Mouse (Mus musculus) limb, embryonic 13.5 days (tissue): Measurements from ENCODE around the gene Efr3b. TPM values are rescaled to one million over a fixed set of nuclear protein-coding genes. Genes with fewer than 3 reads are reported as not detected.
"Not testable (repeated sequence)": the region's sequence is repeated elsewhere in the genome, so short reads cannot be mapped to it uniquely, and the experiment has no call there.

Source experiments
- ATAC-seq: fragments of 200-750 bp; cut with Nextera tagmentation; 2 replicates; pipeline ENCODE4 v1.8.0; 2017; ENCODE audit warnings: low read depth, moderate number of reproducible peaks, moderate TSS enrichment; ENCODE audit not compliant: low FRiP score
- H3K27ac ChIP-seq: fragments of 300-500 bp; sonication (generic); 2 replicates; pipeline ENCODE4 v1.5.1; 2015; ENCODE audit warnings: inconsistent platforms, mild to moderate bottlenecking, moderate library complexity
- H3K27me3 ChIP-seq: fragments of 300-500 bp; sonication (generic); 2 replicates; pipeline ENCODE4 v1.6.1; 2015; ENCODE audit warnings: mild to moderate bottlenecking, inconsistent platforms
- H3K36me3 ChIP-seq: fragments of 300-500 bp; sonication (generic); 2 replicates; pipeline ENCODE4 v1.6.1; 2015; ENCODE audit warnings: inconsistent platforms, mild to moderate bottlenecking, moderate library complexity
- H3K4me1 ChIP-seq: fragments of 300-500 bp; sonication (generic); 2 replicates; pipeline ENCODE4 v1.6.1; 2015; ENCODE audit warnings: inconsistent platforms
- H3K4me2 ChIP-seq: fragments of 300-500 bp; sonication (generic); replicated peaks from 2 replicates; pipeline ENCODE4 v1.6.1; 2015; ENCODE audit warnings: inconsistent platforms, mild to moderate bottlenecking, moderate library complexity
- H3K4me3 ChIP-seq: fragments of 300-500 bp; sonication (generic); 2 replicates; pipeline ENCODE4 v1.5.1; 2015; ENCODE audit warnings: moderate library complexity, mild to moderate bottlenecking, inconsistent platforms
- H3K9ac ChIP-seq: fragments of 300-500 bp; sonication (generic); 2 replicates; pipeline ENCODE4 v1.6.1; 2015; ENCODE audit warnings: mild to moderate bottlenecking, inconsistent platforms
- H3K9me3 ChIP-seq: fragments of 300-500 bp; sonication (generic); 2 replicates; pipeline ENCODE4 v1.6.1; 2016; ENCODE audit warnings: inconsistent platforms
- WGBS: fragments of 180-500 bp; shearing (Covaris S2); methylation state at CpG from one replicate; pipeline ENCODE4 v1.1.7; 2015; 5-methylcytosine and 5-hydroxymethylcytosine counted together
- polyA plus RNA-seq: library from polyadenylated mRNA; unstranded; fragments of >200 nt; fragmentation: Nextera tagmentation; extraction: Ambion mirVana; gene quantifications from 2 replicates; pipeline ENCODE4 v1.2.1, GENCODE M21; 2015

Gene Efr3b
- polyA plus RNA-seq, 1 experiment from 2014 or later: 6.2 TPM

GRCm38 (mm10) chr12:4006079-4006478 lies 32.6 kb downstream of the Efr3b start:
- Histone ChIP-seq H3K4me2 (no peak overlapping the region), H3K4me3 (no peak overlapping the region), H3K36me3 (no peaks in the 10 kb centered on the region), H3K4me1 (peaks cover 15% of the 10 kb centered on the region), H3K27me3 (no peaks in the 10 kb centered on the region), H3K9me3 (no peaks in the 10 kb centered on the region), H3K27ac (no peak overlapping the region), H3K9ac (no peak overlapping the region)
- no peak for ATAC-seq
- 83% methylated on average over 7 of the region's 7 CpGs for WGBS

DNA sequence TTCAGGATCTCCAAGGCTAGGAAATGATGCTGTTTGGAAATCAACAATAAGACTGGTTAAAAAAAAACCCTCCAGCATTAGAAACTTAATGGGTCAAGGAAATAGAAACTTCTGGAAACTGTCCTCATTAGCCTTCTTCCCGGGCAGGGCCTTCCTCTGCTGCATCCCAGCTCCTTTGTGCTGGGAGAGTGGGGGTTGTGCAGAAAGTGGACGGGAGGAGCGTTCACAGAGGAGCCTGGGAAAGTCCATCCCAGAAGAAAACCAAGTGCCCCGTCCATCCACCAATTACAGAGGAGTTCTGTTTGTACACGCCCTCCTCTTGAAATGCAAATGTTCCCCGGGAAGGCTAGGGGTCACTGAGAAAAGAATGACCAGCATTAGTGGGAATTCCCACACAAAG lies 34.1 kb downstream of the Efr3b start:
- WGBS: 29% methylated on average over 6 of the region's 6 CpGs
- ATAC-seq: no peak
- Histone ChIP-seq H3K4me1 (peaks cover 15% of the 10 kb centered on the region), H3K4me2 (no peak overlapping the region), H3K36me3 (no peaks in the 10 kb centered on the region), H3K4me3 (no peak overlapping the region), H3K27me3 (no peaks in the 10 kb centered on the region), H3K27ac (no peak overlapping the region), H3K9ac (no peak overlapping the region), H3K9me3 (no peaks in the 10 kb centered on the region)

- Histone ChIP-seq H3K4me2 (no peak overlapping the region), H3K27me3 (no peaks in the 10 kb centered on the region), H3K4me3 (no peak overlapping the region), H3K9me3 (no peaks in the 10 kb centered on the region), H3K4me1 (no peaks in the 10 kb centered on the region), H3K27ac (no peak overlapping the region), H3K9ac (no peak overlapping the region), H3K36me3 (no peaks in the 10 kb centered on the region; the same call in 1 of the 2 replicates)
- ATAC-seq: no peak
- 93% methylated on average over 5 of the region's 5 CpGs for WGBS
Observed at GRCm38 (mm10) chr12:4000406-4000805, 38.3 kb downstream of the Efr3b start.

DNA sequence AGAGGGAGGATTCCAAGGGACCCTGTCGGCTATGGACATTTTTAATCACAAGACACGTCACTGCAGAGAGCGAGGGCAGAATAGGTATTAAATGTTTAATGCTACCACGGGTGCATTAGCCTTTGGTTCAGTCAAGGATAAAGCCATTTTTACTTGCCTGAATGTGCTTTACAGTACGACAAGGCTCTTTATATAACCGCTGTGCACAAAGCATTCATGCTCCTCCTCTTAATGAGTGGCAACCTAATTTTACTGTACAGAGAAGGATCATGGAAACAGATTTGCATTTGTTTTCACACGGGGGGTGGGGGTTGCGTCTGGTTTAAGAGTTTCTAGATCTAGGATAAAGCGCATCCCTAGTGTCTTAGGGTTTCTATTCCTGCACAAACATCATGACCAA lies 42.0 kb downstream of the Efr3b start:
- Histone ChIP-seq H3K27me3 (no peaks in the 10 kb centered on the region), H3K27ac (no peak overlapping the region), H3K4me1 (no peaks in the 10 kb centered on the region), H3K9ac (no peak overlapping the region), H3K9me3 (no peaks in the 10 kb centered on the region), H3K4me2 (no peak overlapping the region), H3K36me3 (peaks cover 3% of the 10 kb centered on the region; the same call in 1 of the 2 replicates), H3K4me3 (no peak overlapping the region)
- 85% methylated on average over 9 of the region's 9 CpGs for WGBS
- ATAC-seq: no peak

- Histone ChIP-seq H3K27ac (no peak overlapping the region), H3K9me3 (no peaks in the 10 kb centered on the region), H3K36me3 (peaks cover 9% of the 10 kb centered on the region), H3K4me2 (no peak overlapping the region), H3K4me3 (no peak overlapping the region), H3K9ac (no peak overlapping the region), H3K27me3 (no peaks in the 10 kb centered on the region), H3K4me1 (no peaks in the 10 kb centered on the region)
- WGBS: 91% methylated on average over 3 of the region's 3 CpGs
- no peak for ATAC-seq
Observed at GRCm38 (mm10) chr12:3991047-3991446, 47.7 kb downstream of the Efr3b start.

DNA sequence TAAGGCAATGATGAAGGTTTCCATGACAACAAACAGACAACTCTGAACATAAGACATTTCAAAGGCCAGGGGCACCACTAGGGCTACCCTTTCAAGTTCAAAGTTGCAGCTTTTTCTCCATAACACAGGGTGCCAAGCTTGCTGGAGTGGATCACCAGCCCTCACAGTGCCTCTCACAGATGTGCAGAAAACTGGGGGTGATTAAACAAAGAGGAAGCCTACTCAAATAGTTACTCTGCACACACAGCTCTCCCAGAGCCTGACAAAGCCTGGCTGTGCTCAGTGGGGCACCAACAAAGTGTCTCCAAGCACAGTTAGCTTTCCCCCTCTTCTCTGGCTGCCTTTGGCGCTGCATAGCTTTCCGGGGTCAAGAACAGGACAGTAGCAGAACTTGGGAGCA lies 48.8 kb downstream of the Efr3b start:
- Histone ChIP-seq H3K4me3 (no peak overlapping the region), H3K36me3 (peaks cover 9% of the 10 kb centered on the region), H3K9ac (no peak overlapping the region), H3K9me3 (no peaks in the 10 kb centered on the region), H3K4me2 (no peak overlapping the region), H3K4me1 (no peaks in the 10 kb centered on the region), H3K27ac (no peak overlapping the region), H3K27me3 (no peaks in the 10 kb centered on the region)
- WGBS: 62% methylated on average over 2 of the region's 2 CpGs
- ATAC-seq: no peak

- Histone ChIP-seq H3K36me3 (no peaks in the 10 kb centered on the region), H3K4me3 (no peak overlapping the region), H3K9ac (no peak overlapping the region), H3K27me3 (peaks cover 9% of the 10 kb centered on the region; the same call in 1 of the 2 replicates), H3K9me3 (no peaks in the 10 kb centered on the region), H3K4me2 (no peak overlapping the region), H3K27ac (no peak overlapping the region), H3K4me1 (peaks cover 14% of the 10 kb centered on the region)
- 72% methylated on average over 9 of the region's 9 CpGs for WGBS
- ATAC-seq: no peak
Observed at GRCm38 (mm10) chr12:3984446-3984845, 54.3 kb downstream of the Efr3b start.

DNA sequence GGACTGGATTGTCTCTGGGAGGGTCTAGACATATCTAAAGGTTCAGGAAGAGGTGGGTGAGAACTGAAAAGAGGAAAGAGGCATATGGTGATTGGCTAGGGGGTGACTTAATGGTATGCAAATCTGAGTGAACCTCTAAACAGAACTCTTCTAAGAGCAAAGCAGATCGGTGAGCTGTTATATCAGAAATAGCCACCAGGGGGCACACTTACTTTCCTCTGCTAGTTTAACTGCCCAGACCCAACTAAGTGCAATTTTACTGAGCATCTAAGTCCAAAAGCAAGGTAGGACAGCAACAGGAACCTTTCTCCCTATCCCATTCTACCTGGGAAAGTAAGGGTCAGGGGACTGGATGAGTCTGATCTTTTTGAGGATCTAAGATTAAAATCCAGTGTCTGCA lies 55.0 kb downstream of the Efr3b start:
- 0% methylated on average over 1 of the region's 1 CpGs for WGBS
- Histone ChIP-seq H3K27ac (no peak overlapping the region), H3K4me1 (peaks cover 14% of the 10 kb centered on the region), H3K4me2 (no peak overlapping the region), H3K36me3 (peaks cover 1% of the 10 kb centered on the region; the same call in 1 of the 2 replicates), H3K4me3 (no peak overlapping the region), H3K9me3 (no peaks in the 10 kb centered on the region), H3K9ac (no peak overlapping the region), H3K27me3 (peaks cover 9% of the 10 kb centered on the region; the same call in 1 of the 2 replicates)
- ATAC-seq: no peak

DNA sequence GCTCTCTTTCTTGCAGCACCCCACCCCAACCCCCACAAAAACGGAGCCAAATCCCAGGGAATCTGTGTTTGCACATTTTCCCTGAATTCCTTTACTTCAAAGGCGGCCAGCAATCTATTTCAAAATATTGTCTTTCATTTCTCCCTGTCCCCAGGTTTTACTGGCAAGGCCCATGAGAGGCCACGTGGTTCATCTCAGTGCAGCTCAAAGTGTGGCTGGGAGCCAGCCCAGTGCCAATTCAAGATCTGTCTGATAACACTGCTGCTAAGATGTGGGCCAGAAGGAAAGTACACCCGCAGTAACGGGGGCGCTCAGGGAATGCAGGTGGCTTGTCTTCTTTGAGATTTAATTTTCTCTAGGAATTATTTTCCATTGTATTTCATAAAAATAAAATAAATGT lies 56.5 kb downstream of the Efr3b start:
- Histone ChIP-seq H3K9me3 (no peaks in the 10 kb centered on the region), H3K36me3 (peaks cover 11% of the 10 kb centered on the region), H3K4me2 (peak overlapping the region; percentile 87), H3K27ac (no peak overlapping the region), H3K4me3 (peak overlapping the region; percentile 51), H3K9ac (peak overlapping the region; percentile 63), H3K4me1 (peaks cover 14% of the 10 kb centered on the region), H3K27me3 (peaks cover 9% of the 10 kb centered on the region; the same call in 1 of the 2 replicates)
- 20% methylated on average over 6 of the region's 6 CpGs for WGBS
- no peak for ATAC-seq

DNA sequence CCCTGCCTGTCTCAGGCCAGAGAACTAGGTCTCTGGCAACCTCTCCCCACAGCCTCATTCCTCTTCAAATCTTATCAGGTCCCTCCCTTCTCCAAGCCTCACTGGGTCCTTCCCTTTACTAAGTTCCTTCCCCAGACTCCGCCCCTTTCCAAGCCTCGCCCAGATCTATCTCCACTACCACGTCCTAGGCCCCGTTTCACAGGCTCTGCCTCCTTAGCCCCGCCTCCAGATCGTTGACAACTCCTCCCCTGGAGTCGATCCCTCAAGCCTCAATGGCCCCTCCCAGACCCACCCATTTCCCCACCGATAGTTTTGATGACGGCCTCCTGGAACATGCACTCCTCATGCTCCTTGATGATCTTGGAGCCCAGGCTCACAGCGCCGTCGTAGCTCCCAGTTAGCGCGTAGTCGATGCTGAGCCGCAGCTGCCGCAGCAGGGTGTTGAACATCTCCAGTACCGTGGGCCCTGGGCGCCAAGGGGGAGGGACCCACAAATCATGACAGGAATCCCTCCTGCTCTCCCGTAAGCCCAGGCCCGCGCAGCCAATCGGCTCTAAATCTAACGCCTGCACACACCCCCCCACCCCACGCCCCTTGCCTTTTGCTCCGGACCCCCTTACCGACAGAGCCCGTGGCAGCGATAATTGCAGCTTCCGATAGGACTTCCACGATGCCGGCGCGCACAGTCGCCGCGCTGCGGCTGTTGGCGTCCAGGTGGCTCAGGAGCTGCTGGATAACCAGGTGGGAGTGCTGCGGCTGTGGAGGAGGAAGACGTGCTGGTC lies 57.2 kb downstream of the Efr3b start:
- peaks cover 18% of the 10 kb centered on the region for H3K36me3 ChIP-seq
- WGBS: under 1% methylated on average over 41 of the region's 41 CpGs
- no peak overlapping the region for H3K27ac ChIP-seq

GRCm38 (mm10) chr12:3980991-3981349 lies 57.7 kb downstream of the Efr3b start:
- H3K4me1 ChIP-seq: peaks cover 14% of the 10 kb centered on the region
- ATAC-seq: peak; percentile 16; the same call in 1 of the 2 replicates
- peaks cover 24% of the 10 kb centered on the region for H3K36me3 ChIP-seq
- WGBS: 67% methylated on average over 1 of the region's 1 CpGs
- no peaks in the 10 kb centered on the region for H3K9me3 ChIP-seq
- peak overlapping the region; percentile 51 for H3K4me3 ChIP-seq
- peak overlapping the region; percentile 87 for H3K4me2 ChIP-seq
- H3K27ac ChIP-seq: no peak overlapping the region
- peaks cover 9% of the 10 kb centered on the region; the same call in 1 of the 2 replicates for H3K27me3 ChIP-seq
- H3K9ac ChIP-seq: peak overlapping the region; percentile 63

More for the DNA sequence above, 57.2 kb downstream of the Efr3b start:
- Histone ChIP-seq H3K4me3 (peak overlapping the region; percentile 51), H3K4me1 (peaks cover 14% of the 10 kb centered on the region), H3K9ac (peak overlapping the region; percentile 63), H3K9me3 (no peaks in the 10 kb centered on the region), H3K4me2 (peak overlapping the region; percentile 87), H3K27me3 (peaks cover 9% of the 10 kb centered on the region; the same call in 1 of the 2 replicates)
- peak; percentile 96 for ATAC-seq

GRCm38 (mm10) chr12:3973169-3973568 lies 65.5 kb downstream of the Efr3b start:
- not testable (repeated sequence) for H3K9ac ChIP-seq, H3K9me3 ChIP-seq, ATAC-seq, H3K4me1 ChIP-seq, H3K4me2 ChIP-seq, H3K27ac ChIP-seq, H3K27me3 ChIP-seq, H3K4me3 ChIP-seq
- peaks cover 68% of the 10 kb centered on the region for H3K36me3 ChIP-seq
- 94% methylated on average over 6 of the region's 6 CpGs for WGBS

DNA sequence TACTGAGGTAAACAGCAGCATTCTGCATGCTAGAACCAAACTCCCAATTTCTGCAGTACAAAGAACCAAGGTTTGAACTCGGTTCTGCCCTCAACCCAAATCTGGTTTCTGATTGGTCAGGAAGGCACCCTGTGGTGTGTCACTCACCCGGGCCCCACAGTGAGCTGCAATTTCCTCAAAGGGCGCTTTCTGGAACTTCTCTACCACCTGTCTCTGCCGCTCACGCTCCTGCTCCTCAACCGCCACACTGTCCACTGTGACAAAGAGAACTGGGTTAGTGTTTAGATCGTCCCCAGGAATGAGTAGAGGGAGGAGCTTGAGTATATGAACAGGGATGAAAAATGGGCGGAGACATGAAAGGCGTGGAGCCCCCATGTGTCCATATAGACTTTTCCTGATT lies 70.3 kb downstream of the Efr3b start:
- WGBS: 65% methylated on average over 9 of the region's 9 CpGs
- Histone ChIP-seq H3K9me3 (no peaks in the 10 kb centered on the region), H3K9ac (no peak overlapping the region), H3K4me3 (no peak overlapping the region), H3K4me1 (no peaks in the 10 kb centered on the region), H3K4me2 (no peak overlapping the region), H3K36me3 (peaks cover 51% of the 10 kb centered on the region), H3K27ac (no peak overlapping the region), H3K27me3 (no peaks in the 10 kb centered on the region)
- ATAC-seq: peak; percentile 32; the same call in 1 of the 2 replicates
